Mouse (Mus musculus): ENCODE data around the gene Serinc3.
A peak's percentile ranks its signal among the peaks of the same experiment; 100 is the strongest.
"Not testable (repeated sequence)": the region's sequence is repeated elsewhere in the genome, so short reads cannot be mapped to it uniquely, and the experiment has no call there.

Gene Serinc3

DNA sequence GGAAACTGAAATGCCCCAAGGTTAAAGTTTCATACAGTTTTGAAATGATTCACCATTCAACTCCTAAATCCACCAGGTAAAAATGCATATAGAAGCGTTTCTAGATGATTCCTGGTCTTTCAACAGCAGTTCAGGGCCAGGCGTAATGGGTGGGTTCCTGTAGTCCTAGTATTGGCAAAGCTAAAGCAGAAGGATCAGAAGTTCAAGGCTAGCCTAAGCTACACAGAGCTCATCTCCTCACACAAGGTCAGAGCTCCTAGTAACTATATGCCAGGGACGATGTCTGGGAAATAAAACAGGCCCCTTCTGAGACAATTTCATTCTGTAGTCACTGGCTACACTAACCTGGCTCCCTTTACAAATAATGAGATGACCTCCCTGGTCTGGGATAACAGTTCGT, 13.7 kb downstream of the Serinc3 start:
- no peak for DNase-seq (ENCODE audit: low read depth)

DNA sequence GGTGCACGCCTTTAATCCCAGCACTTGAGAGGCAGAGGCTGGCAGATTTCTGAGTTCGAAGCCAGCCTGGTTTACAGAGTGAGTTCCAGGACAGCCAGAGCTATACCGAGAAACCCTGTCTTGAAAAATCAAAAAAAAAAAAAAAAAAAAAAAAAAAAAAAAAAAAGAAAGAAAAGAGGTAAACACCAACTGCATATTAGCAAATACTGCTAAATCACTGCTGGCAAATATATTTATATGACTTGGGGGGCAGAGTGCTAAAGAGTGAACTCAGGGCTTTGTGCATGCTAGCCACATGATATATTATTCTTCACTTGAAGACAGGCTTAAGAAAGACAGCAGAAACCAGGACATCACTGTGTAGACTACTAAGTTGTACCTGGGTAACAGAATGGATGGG, 23.5 kb downstream of the Serinc3 start:
- not testable (repeated sequence) for DNase-seq (ENCODE audit: low read depth)

DNA sequence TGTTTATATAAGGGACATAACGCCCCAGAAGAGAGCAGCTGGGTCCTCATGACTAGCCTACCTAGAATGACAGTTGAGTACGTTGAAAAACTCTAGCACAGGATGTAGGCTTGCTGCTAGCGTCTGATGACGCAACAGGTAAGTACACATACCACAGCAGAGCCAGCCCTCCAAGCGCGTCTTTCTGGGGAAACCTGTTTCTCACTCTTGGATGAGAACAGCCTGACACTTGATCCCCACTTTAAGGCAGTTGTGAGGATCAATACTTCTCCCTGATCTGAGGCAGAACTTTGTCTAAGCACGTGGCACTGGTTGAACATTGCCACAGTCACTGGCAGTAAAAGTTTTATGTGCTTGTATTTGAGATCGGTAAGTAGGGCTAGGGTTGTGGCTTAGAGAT, 24.5 kb downstream of the Serinc3 start:
- no peak for DNase-seq (ENCODE audit: low read depth)

DNA sequence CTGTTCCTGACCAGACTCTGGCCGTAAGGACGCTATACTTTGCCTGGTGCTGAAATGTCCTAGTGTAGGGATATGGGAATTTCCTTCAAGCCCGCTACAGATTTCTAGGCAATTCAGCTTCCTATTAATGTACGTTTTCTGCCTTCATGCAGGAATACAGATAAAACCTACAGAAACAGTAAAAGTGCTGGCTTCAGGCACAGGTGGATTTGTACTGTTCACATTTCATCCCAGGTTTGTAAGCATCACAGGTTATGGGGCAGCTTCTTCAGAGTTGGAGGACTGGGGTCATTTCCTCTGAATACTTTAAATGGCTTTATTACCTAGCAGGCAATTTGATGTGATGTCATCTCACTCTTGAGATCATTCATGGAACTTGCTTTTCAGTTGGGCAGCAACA, 27.1 kb downstream of the Serinc3 start:
- DNase-seq (ENCODE audit: low read depth), result no peak

DNA sequence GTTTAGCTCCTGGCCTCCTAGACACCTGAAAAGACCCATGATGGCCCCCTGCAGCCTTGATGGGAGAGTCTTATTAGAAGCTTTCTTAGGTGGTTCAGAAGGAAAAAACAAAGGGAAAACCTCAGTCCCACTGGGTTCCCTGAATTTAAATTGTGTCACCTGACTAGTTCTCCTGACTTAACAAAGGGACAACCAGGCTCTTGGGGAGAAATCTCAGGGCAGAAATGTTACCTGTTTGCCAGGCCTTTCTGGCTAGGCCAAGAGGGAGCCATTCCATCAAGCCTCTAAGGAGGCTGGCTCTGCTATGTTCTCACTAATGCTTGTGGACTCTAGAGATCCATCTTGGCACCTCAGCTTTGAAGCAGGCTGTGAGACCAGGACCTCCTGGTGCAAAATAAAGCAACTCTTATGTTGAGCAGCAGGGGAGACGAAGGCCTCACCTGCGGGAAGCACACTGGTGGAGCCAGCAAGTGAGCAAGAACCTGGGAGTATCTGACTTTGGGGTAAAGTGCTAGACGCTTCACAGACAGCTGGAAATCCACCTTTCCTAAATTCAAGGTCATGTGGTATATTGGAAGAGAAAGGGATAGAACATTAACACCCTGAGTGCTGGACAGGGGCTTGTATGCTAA, 27.6 kb downstream of the Serinc3 start:
- no peak for DNase-seq (ENCODE audit: low read depth)

DNA sequence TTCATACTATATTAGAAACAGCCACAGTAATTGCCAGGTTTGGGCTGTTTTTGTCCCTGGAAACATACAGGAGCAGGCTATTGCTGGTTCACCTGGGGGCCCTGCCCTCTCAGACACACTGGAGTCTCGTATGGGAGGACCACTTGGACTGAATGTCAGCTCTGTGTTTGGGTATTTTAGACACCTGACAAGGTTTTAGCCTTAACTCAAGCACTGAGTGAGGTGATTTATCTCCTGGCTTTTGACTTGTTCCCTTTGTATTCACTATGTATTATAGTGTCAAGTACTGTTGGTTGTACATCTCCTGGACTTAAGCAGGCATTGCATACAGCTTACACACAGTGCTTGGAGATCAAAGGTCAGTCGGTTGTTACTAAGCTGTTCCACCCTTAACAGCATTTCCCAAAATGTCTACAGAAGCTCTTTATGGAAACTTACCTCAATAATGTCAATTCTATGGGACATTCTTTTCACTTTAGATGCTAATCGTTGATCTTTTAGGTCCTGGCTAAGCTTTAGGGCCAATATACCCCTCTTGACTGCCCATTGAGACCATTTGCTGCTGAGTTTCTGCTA, 28.2 kb downstream of the Serinc3 start:
- DNase-seq (ENCODE audit: low read depth), result no peak

DNA sequence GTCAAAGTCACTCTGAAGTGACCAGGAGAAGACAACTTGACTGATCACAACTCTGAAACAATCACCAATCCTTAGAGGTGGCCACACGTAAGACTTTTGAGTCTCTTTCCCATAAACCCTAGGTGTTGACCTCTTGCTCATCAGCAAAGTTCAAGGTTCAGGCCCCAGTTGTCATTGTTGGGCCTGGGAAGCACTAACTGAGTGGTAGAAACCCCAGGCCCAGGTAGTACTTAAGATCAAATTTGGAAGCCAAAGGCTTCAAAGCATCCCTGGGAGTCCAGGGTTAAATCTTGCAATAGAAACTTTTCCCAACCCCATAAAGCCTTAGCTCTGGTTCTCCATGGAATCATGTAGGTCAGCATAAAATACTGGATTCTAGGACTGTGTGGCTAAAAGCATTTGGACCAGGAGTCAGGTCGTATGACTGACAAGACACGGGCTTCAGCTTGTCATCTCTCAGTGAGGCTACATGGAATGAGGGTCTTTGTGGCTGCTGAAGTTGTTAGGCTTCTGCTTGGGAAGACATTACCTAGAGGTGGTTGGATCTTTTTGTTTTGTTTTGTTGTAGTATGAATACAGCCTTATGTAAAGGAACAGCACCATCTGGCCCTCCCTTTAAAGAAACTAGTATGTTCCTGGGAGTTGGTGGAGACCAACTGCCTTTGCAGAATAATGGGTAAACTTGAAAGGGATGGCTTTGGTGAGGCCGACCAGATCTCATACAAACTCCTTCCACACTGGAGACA, 28.9 kb downstream of the Serinc3 start:
- no peak for DNase-seq (ENCODE audit: low read depth)

DNA sequence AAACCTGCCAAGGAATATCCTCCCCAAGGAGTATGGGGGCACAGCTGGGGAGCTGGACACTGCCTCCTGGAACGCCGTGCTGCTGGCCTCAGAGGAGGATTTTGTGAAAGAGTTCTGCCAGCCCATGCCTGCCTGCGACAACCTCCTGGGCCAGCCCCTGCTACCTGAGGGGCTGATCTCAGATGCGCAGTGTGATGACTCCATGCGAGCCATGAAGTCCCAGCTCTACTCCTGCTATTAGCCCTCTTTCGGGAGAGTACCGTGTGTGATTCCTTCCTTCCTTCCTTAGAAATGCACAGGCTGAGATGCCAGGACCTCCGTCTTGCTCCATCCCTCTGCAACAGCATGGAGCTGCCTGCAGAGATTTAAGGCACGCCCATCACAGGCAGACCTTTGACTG, 29.5 kb downstream of the Serinc3 start:
- DNase-seq (ENCODE audit: low read depth), result no peak

DNA sequence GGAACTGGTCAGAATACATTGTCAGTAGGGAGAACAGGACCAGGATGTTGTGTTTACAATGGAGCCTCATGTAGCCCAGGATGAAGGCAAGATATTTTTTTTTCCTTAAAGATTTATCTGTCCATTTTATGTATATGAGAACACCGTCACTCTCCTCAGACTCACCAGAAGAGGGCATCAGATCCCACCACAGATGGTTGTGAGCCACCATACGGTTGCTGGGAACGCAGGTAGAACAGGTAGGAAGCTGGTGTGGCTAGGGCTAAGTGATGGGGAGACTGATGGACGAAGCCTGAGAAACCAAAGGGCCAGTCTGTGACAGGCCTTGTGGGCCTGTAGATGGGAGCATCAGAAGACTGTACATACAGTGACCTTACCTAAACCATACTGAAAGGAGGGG, 30.9 kb downstream of the Serinc3 start:
- DNase-seq (ENCODE audit: low read depth), result no peak

DNA sequence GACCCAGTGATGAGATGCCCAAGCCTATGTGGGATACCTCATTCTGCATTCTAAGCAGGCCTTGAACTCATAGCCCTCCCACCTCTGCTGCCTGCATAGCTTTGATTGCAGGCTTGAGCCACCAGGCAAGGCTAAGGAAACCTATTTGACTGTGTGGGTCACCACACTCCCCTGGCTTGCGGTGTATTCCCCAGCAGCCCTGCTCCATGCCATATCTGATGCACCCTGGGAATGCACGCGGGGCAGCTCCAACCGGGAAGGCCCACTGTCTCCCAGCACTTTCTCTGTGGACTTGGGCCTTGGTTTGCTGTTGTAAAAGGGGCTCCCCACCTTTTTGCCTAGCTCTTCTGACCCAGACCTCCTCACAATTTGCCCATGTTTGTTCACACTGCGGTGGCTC, 31.7 kb downstream of the Serinc3 start:
- no peak for DNase-seq (ENCODE audit: low read depth)

DNA sequence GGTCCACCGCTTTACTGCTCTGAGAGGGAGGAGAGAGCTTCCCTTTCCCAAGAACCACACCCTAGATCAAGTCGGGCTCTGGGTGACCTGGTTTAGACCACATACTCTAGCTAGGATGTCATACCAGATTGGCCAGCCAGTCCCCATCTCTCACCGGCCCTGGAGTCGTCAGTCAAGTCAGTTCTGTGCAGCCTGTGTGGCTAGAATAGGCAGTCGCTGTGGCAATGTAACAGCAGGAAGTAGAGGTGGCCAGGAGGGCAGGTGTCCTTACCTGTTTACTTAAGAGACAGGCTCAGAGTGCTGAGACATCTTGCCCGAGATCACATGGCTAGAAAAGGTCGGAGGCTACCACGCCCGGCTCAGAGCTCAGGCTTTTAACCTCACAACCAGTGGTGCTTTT, 33.8 kb downstream of the Serinc3 start:
- no peak for DNase-seq (ENCODE audit: low read depth)

DNA sequence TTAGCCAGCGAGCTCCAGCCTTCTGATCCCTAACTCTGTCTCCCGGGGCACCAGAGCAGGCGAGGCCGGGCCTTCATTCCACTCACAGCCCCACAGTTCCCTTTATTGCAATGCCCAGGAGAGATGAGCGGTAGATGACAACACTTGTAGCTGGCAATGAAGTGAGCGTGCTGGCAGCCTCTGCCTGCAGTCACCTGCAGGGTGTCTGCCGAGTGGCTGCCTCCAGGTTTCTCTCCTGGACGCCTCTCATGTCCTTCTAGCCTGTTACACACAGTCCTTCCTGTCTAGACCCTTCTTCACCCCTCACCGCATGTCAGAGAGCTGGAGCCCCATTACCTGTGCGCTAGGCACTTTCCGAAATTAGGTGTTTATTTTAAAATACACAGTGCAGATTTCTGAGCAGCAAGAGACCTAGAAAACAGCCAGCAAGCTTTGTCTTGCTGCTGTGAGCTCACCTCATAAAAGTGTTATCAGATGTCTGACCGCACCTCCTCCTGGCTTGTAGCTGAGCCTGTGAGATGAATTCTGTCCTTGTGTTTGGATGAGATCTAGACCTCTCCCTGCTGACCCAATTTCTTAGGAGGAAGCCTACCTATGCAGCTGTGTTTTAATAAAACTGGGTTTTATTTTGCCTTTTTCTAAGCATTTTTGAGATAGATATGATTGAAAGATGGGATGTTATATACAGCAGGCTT, 35.5 kb downstream of the Serinc3 start:
- DNase-seq (ENCODE audit: low read depth), result no peak

DNA sequence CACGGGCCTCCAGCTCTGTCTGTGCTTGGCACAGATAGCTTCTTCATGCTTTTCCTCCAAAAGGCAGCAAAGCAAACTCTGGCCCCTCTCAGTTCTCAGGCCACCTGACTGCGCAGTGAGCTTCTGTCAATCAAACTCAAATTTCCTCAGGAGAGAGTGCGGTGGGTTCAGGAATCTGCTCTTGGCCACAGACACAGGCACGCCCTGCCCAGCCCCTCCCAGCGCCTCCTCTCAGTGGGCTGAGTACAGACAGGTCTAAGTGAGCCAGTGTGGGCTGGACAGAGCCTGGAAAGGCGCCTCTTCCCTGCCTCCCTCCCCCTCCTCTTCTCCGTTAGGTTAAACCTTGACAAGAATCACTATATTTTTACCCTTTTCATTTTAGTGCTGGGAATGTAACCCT, 36.9 kb downstream of the Serinc3 start:
- DNase-seq (ENCODE audit: low read depth), result no peak

DNA sequence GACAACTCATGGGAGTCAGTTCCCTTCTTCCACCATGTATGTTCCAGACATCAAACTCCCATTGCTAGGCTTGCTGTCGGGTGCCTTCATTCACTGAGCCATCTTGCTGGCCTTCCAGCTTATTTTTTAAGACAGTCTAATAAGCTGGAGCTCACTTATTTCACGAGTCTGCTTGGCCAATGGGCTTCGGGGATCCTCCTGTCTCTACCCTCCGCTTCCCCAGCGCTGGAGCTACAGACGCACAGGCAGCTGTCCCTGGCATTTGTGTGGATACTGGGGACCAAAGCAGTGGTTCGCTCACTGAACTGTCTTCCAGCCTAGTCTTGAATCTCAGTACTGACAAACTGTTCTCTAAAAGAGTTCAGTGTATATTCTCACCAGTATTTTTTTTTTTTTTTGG, 38.8 kb downstream of the Serinc3 start:
- no peak for DNase-seq (ENCODE audit: low read depth)

DNA sequence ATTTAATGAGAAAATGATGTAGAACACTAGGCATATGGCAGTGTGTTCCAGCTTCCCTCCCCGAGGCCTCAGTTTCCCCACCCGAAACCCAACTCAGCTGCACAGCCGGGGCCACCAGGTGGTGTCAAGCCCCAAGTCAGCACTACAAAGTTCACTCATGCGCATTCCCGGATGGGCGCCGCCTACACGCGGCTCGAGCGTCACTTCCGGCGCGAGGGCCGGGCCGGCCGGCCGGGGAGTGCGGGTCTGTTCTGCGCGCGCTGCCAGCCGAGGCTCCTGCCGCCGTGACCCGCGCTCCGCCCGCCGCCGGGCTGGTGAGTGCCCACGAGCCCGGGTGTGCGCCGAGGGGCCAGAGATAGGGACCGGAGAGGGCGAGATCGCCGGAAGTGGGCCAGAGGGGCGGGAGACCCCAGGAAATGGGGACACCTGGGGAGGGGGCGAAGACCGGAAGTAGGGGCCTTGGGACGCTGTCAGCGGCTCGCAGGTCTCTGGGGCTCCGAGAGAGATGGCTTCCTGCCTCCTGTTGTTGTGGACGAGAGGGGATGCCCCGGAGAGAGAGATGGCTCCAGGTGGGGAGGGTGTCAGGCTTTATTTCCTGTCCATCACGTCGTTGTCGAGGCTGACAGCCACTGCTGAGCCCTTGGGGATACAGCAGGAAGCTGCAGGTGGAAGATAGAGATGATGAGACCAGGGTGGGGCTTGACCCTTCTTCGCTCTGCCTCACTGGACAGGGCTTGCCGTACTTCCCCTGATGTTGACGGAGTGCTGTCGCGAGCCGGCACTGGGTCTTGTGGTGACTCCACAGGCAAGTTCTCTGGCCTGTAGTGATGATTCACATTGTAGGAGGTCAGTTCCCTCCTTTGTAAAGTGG, 42.6 kb downstream of the Serinc3 start, which contains the start of gene Ttpal:
Gene Ttpal, plus strand, starts transcription at position 214 of the 871 bp plus-strand sequence.
- DNase-seq (ENCODE audit: low read depth), result peak; percentile 93

DNA sequence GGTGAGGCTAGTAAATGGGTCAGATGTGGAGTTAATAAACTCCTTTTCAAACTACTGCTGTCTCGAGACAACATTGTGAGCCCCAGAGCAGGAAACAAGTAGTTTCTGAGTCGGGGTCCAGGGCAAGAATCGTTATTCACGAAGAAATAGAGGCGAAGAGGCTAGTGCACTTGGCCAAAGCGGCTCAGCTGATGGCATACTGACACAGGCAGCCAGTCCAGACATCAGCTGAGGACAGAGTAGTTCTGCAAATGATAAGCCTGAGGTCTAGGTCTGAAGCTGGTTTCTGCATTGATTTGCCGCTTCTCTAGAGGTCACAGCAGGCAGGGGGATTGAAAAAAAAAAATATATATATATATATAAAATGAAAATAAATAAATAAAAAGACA, 43.2 kb downstream of the Serinc3 start:
- DNase-seq (ENCODE audit: low read depth), result peak; percentile 31

DNA sequence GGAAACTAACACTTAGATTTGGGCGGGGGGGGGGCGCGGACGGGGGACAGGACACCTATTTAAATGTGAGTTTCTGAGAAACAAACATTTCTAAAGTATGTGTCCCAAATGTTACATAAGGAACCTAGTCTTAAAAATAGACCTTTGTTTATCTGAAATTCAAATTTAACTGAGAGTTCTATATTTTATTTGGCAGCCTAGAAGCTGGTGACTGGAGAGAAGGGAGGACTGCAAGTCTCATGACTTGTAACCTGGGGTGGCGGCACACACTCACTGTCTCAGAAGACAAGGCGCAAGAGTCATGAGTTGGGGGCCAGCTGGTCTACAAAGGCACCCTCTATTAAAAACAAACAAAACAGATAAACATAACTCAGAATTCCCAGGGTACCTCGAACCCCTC, 43.9 kb downstream of the Serinc3 start:
- no peak for DNase-seq (ENCODE audit: low read depth)

DNA sequence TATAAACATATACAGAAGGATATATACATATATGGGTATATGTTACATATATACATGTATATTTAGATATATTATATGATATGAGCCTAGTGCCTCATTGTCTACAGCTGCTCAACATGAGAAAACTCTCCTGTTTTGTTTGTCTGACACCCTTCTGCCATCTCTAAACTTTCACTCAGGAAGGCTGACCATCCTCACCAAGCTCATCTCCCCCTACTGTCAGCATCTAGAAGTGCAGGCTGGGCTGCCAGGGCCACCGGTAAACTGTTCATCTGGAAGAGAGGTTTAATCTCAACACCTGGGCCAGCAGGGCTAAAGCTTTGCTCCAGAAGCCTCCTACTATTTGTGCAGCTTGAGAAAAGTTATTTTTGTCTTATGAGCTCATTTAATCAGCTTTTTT, 45.7 kb downstream of the Serinc3 start:
- DNase-seq (ENCODE audit: low read depth), result peak; percentile 87

DNA sequence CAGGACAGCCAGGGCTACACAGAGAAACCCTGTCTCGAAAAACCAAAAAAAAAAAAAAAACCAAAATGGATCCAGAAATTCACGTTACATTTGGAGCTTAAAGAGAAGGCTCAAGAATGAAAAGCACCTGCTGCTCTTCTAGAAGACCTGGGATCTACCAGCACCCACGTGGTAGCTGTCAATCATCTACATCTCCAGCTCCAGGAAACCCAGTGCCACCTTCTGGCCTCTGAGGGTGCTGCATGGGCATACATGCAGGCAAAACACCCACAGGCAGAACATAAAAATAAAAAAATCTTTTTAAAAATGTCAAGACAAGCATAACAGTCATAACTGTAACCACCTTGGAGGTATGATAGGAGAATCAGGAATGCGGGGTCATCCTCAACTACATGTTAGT, 47.3 kb downstream of the Serinc3 start:
- peak; percentile 75 for DNase-seq (ENCODE audit: low read depth)

DNA sequence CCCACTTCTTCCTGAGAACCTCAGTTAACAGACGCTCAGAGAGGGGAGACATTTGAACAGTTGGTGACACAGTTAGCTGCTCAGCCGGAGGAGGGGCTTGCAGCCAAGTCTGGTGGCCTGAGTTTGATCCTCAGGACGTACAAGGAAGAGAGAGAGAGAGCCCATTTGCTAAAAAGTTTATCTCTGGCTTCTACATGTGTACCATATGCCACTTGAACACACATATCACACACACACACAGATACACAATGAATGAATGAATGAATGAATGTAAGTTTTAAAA, 48.1 kb downstream of the Serinc3 start:
- no peak for DNase-seq (ENCODE audit: low read depth)

DNA sequence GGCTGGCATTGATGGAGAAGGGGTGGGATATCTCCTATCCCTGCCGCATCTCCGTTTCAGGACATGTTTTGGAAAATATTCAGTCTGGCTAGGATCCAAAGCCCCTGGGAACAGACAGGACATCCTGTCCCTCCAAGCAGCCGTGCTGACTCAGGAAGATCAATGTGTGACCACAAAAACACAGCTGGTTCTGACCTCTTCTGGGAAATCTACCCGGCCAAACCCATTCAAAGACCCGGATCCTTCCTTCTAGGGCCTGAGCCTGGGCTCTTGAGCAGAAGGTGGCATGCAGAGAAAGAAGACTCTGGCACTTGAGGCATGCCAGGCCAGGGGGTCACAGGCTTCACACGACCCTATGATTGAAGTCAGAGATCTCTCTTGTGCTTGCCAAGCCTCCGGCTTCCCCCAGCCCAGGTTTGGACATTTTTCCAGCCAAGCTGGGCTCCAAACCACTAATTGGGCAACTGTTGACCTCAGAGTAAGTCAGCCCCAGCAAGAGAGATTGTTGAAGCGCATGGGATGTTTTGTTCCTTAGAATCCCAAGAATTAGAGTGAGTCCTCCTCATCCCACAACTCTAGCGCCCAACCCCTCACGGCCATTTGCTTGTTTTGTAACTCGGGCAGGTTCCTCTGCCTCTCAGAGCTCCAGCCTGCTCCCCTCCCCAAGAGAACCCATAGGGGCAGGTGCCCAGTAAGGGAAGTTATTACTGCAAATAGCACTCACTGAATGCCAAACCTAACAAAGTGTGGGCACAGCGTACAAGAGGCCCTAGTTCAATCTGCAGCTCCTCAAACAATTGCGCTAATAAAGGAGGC, 48.7 kb downstream of the Serinc3 start:
- DNase-seq (ENCODE audit: low read depth), result no peak

Measured in naive thymus-derived CD4-positive, alpha-beta T cell, adult 2 months (primary cell).